Mouse (Mus musculus) bone marrow, adult 2 months (tissue): ENCODE results near the gene Xpnpep2. TPM values are rescaled to one million over a fixed set of nuclear protein-coding genes. Genes with fewer than 3 reads are reported as not detected.

Experiments used
- H3K27ac ChIP-seq: fragments of 200-500 bp; 2 replicates; pipeline ENCODE4 v1.5.1; 2012; ENCODE audit warnings: low read depth, mild to moderate bottlenecking, control low read depth, inconsistent platforms, low read length; ENCODE audit not compliant: control insufficient read depth, poor library complexity, insufficient read depth
- H3K4me1 ChIP-seq: fragments of 200-500 bp; 2 replicates; pipeline ENCODE4 v1.6.1; 2011; ENCODE audit warnings: low read length; ENCODE audit not compliant: control insufficient read depth, insufficient read depth
- H3K4me3 ChIP-seq: fragments of 200-500 bp; replicated peaks from 2 replicates; pipeline ENCODE3; 2011; ENCODE audit warnings: mild to moderate bottlenecking, low read depth, low read length, control low read depth; ENCODE audit not compliant: control insufficient read depth
- CTCF ChIP-seq: fragments of 200-500 bp; IDR thresholded peaks from 2 replicates; pipeline ENCODE4 v1.5.1; 2011; ENCODE audit warnings: low read length, control low read depth; ENCODE audit not compliant: control insufficient read depth, insufficient read depth
- POLR2A ChIP-seq: fragments of 200-500 bp; IDR thresholded peaks from 2 replicates; pipeline ENCODE4 v1.6.1; 2011; ENCODE audit warnings: low read depth, mild to moderate bottlenecking, control low read depth, low read length, borderline replicate concordance; ENCODE audit not compliant: control insufficient read depth
- WGBS: fragments of 180-500 bp; shearing (Covaris S2); methylation state at CpG from one replicate; pipeline ENCODE4 v1.1.7; 2018; 5-methylcytosine and 5-hydroxymethylcytosine counted together
- polyA plus RNA-seq: library from polyadenylated mRNA; stranded (reverse); fragments of >200 nt; gene quantifications from 2 replicates; pipeline ENCODE4 v1.2.4, GENCODE M21; 2011; ENCODE audit warnings: low replicate concordance; ENCODE audit not compliant: missing spikeins, insufficient read depth, insufficient read length

The Xpnpep2 gene
- polyA plus RNA-seq, 1 experiment = not detected

DNA sequence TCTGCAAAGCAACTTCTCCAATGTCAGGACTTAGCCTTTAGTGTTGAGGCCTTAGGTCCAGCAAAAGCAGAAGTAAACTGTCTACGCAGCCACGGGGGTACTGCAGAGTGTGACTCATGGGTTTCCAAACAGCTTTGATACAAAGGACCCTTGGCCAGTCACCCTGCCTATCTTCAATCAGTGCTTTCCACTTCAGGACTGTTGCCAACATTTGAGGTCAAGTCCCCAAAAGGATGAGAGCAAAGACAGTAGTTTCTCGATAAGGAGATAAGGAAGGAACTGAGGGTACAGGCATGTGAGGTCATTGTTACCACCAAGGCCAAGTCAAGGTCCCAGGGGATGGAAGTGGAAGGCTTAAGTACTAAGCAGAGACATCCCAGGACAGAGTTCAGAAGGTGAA is 2.3 kb upstream of the Xpnpep2 start:
- Histone ChIP-seq H3K4me1 (peaks cover 2% of the 10 kb centered on the region), H3K27ac (no peak overlapping the region), H3K4me3 (no peak overlapping the region)
- no peak for TF ChIP-seq POLR2A
- no peak for TF ChIP-seq CTCF
- WGBS = 12% methylated on average over 3 of the region's 3 CpGs

DNA sequence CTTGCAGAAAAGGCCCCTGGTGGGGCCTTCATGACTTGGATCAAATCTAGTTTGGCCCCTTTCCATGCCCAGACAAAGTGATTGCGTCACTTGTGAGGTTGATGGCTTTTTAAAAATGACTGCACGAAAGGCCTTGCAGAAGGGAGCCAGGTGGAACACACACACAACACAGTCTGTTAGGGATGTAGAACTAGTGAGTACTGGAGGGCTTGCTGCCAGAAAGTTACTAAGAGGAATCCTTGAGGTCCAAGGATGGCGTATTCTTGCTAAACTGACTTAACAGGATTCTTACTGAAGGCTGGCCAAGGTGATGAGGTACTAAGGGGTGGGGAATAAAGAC is 761 bp downstream of the Xpnpep2 start:
- 52% methylated on average over 3 of the region's 3 CpGs for WGBS
- Histone ChIP-seq H3K4me1 (peaks cover 2% of the 10 kb centered on the region), H3K4me3 (no peak overlapping the region), H3K27ac (no peak overlapping the region)
- TF ChIP-seq CTCF (no peak), POLR2A (no peak)

DNA sequence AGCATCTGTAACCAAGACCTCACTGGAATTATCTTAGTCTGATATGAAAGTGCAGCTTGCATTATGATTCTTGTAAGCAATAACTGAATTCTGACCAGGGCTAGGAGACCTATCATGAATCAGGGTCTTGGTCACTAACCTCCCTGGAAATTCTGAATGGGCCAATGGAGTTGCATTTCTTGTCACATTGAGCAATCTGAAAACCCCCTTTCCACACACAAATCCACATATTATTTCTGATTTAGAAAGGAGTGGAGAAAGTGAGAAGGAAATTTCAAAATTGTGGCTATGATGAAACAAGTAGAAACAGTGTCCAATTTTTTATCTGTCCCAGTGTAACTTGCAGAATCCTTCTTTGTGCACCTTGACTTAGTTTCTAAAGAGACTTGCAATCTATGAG is 10.8 kb downstream of the Xpnpep2 start:
- H3K4me1 ChIP-seq = no peaks in the 10 kb centered on the region; the same call in 1 of the 2 replicates
- TF ChIP-seq CTCF = no peak
- TF ChIP-seq POLR2A = no peak
- H3K27ac ChIP-seq = no peak overlapping the region
- no peak overlapping the region for H3K4me3 ChIP-seq

DNA sequence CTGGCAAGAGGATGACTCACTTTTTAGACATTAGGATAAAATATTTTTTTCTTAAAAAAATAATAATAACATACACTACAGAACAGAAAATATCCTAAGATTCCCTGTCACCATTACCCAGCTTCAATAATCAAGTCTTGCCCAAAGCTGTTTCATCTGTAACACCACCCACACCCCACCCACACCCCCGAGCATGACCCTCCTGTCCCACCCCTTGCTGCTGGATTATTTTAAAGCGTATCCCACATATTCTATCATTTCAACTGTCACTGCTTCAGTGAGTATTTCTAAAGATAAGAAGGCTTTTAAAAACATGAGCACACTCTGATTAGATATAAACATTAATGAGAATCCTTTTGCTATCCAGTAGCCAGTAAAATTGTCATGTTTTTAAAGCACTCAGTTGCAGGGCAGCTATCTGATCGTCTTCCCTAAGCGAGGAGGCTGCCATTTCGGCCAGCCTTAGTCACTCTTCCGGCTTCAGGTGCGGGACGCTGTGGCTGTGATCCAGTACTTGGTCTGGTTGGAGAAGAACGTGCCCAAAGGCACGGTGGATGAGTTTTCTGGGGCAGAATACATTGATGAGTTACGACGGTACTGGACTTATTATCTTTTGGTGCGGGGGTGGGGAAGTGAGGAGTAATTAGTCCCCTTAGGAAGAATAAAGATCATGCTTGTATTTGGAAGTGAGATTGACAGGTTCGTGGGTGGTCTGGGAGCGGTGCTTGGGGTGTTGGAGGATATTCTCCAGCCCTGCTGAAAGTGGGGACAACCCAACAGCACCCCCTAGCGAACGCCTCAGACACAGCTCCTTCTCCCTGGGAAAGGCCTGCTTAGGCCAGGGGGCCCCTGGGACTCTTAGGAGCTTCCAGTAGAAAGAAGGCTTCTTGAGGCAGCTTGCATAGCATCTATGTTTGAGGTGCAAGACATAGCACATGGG is 15.9 kb downstream of the Xpnpep2 start:
- TF ChIP-seq POLR2A (no peak), CTCF (peak; percentile 72)
- Histone ChIP-seq H3K4me3 (no peak overlapping the region), H3K27ac (no peak overlapping the region), H3K4me1 (peaks cover 1% of the 10 kb centered on the region; the same call in 1 of the 2 replicates)
- WGBS = 26% methylated on average over 17 of the region's 17 CpGs

DNA sequence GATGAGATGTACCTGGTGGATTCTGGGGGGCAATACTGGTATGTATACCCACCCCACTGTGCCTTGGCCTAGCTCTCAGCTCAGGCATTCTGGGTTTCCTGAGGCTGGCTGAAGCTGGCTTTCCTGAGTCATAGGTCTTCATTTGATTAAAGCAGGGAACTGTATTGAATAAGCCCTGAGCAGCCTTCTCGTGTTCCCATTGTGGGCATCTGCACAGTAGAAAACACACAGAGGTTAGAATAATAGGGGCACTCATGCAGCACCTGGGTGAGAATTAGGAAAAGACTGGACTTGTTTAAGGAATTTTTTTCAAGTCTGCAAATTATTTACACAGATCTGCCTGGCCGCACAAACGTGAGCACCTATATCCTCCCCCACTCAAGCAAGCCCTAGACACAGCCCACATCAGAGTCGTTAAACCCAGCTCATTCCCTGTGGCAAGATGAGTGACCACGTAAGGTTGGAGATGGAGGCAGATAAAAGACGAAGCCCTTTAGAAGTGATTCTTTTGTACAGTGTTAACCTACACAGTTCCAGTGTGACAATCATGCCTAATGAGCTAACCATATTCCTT is 18.5 kb downstream of the Xpnpep2 start:
- no peak overlapping the region for H3K4me3 ChIP-seq
- no peak overlapping the region for H3K27ac ChIP-seq
- no peak for TF ChIP-seq POLR2A
- TF ChIP-seq CTCF = no peak
- WGBS = 53% methylated on average over 6 of the region's 6 CpGs
- H3K4me1 ChIP-seq = peaks cover 1% of the 10 kb centered on the region; the same call in 1 of the 2 replicates

DNA sequence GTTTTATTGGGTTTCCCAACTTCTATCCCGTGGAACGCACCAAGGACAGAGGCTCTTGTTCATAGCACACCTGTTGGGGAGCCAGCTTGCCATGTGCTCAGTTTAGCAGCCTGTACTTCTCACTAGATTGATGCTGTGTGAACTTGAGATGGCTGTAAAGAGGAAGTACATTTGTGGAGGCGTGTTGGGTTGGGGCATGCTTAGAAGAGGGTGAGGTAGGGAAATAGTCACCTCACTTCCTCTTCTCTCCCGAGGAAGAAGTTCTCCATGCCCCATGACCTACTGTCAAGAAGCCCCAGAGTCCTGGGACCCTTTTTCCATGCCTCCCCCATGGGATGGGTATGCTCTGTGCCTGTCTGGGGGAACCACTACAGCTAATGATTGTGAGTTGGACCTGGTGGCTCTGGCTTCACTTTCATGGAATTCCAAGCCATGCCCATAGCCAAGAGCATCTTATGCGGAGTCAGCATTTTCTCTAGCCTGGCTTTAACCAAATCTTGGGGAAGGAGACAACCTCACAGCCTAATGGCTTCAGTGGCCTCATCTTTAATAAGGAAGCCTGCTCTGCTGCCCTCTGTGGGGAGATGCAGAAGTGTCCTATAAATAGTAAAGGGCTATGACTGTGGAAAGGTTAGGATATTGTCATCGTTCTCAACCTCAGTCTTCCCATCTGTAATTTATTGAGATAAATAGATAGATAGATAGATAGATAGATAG is 19.1 kb downstream of the Xpnpep2 start:
- H3K4me1 ChIP-seq = peaks cover 1% of the 10 kb centered on the region; the same call in 1 of the 2 replicates
- no peak overlapping the region for H3K4me3 ChIP-seq
- TF ChIP-seq POLR2A = no peak
- TF ChIP-seq CTCF = no peak
- H3K27ac ChIP-seq = peak overlapping the region; percentile 81
- WGBS = 30% methylated on average over 6 of the region's 6 CpGs

DNA sequence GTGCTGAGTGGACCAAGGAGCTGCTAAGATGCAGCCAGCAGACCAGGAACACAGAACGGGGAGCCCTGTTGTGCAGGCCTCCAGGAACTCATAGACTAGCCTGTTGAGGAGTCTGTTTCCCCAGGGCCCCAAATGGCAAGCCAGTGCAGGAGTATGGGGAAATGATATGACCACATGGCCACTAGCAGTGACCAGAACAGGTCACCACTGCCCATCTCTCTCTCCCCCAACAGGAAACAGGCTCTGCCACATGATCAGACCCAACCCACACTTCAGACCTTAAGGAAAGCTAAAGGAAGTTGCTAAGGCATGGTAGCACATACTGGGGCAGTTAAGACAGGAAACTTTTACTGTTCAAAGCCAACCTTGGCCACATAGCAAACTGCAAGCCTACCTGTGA is 20.6 kb downstream of the Xpnpep2 start:
- H3K4me3 ChIP-seq = no peak overlapping the region
- 42% methylated on average over 1 of the region's 1 CpGs for WGBS
- H3K4me1 ChIP-seq = peaks cover 1% of the 10 kb centered on the region; the same call in 1 of the 2 replicates
- no peak overlapping the region for H3K27ac ChIP-seq
- TF ChIP-seq CTCF (no peak), POLR2A (no peak)

DNA sequence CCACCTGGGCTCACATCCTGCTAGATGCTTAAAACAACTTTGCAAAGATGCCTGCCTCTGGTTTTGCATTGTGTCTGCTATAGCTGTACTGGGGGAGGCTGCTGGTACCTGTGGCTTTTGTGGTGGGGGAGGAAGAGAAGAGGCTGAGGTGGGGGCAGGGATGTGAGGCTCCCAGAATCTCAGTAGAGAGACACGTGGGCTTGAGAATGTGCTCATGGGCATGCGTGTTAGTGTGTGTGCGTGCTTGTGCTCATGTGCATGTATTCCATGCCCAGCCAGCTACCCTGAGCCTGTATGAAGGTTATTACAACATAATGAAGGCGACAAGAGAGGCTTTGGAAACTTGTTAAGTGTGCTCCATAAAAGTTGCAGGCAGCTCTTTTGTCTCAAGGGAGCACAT is 28.4 kb downstream of the Xpnpep2 start:
- Histone ChIP-seq H3K4me1 (peaks cover 6% of the 10 kb centered on the region), H3K27ac (no peak overlapping the region), H3K4me3 (no peak overlapping the region)
- 28% methylated on average over 4 of the region's 4 CpGs for WGBS
- TF ChIP-seq CTCF = no peak
- TF ChIP-seq POLR2A = no peak
